Mouse (Mus musculus) limb, embryonic 14.5 days (tissue): ENCODE measurements at regions not wholly inside any gene's neighbourhood (a gene's known extent, or its start where the extent isn't known, plus 50 kb on each side); places are given as distances from the start of the nearest gene placed in this dataset.

ENCODE experiments used
- ATAC-seq: fragments of 200-750 bp; cut with Nextera tagmentation; 2 replicates; pipeline ENCODE4 v1.8.0; 2017; ENCODE audit warnings: low read depth, moderate number of reproducible peaks, moderate TSS enrichment; ENCODE audit not compliant: low FRiP score
- DNase-seq: peaks from one replicate; pipeline ENCODE4 v3.0.0-alpha.2; 2015; ENCODE audit warnings: low spot score
- H3K27ac ChIP-seq: fragments of 300-500 bp; sonication (generic); replicated peaks from 2 replicates; pipeline ENCODE4 v1.5.1; 2014; ENCODE audit warnings: low read depth, mild to moderate bottlenecking, low read length, moderate library complexity, mixed read lengths
- H3K27me3 ChIP-seq: fragments of 300-500 bp; sonication (generic); 2 replicates; pipeline ENCODE4 v1.6.1; 2014; ENCODE audit warnings: low read length, mixed read lengths; ENCODE audit not compliant: control insufficient read depth, insufficient read depth
- H3K36me3 ChIP-seq: fragments of 300-500 bp; sonication (generic); 2 replicates; pipeline ENCODE4 v1.6.1; 2014; ENCODE audit warnings: mild to moderate bottlenecking, low read length, moderate library complexity, mixed read lengths; ENCODE audit not compliant: control insufficient read depth, insufficient read depth
- H3K4me1 ChIP-seq: fragments of 300-500 bp; sonication (generic); 2 replicates; pipeline ENCODE4 v1.6.1; 2014; ENCODE audit warnings: antibody characterized with exemption, low read length, mixed read lengths; ENCODE audit not compliant: control insufficient read depth, insufficient read depth
- H3K4me2 ChIP-seq: fragments of 300-500 bp; sonication (generic); replicated peaks from 2 replicates; pipeline ENCODE4 v1.6.1; 2014; ENCODE audit warnings: low read depth, mild to moderate bottlenecking, low read length, moderate library complexity; ENCODE audit not compliant: severe bottlenecking
- H3K4me3 ChIP-seq: fragments of 300-500 bp; sonication (generic); replicated peaks from 2 replicates; pipeline ENCODE4 v1.5.1; 2014; ENCODE audit warnings: low read length
- H3K9ac ChIP-seq: fragments of 300-500 bp; sonication (generic); 2 replicates; pipeline ENCODE4 v1.6.1; 2014; ENCODE audit warnings: mild to moderate bottlenecking, low read depth, low read length, moderate library complexity; ENCODE audit not compliant: severe bottlenecking
- H3K9me3 ChIP-seq: fragments of 300-500 bp; sonication (generic); 2 replicates; pipeline ENCODE4 v1.6.1; 2016; ENCODE audit warnings: low read length; ENCODE audit not compliant: control insufficient read depth
- POLR2A ChIP-seq: fragments of 200-500 bp; IDR thresholded peaks from 2 replicates; pipeline ENCODE4 v1.8.0; 2012; ENCODE audit warnings: inconsistent platforms, mild to moderate bottlenecking, moderate library complexity, borderline replicate concordance; ENCODE audit not compliant: insufficient read depth, insufficient read length; ENCODE audit errors: extremely low read depth
- WGBS: fragments of 180-500 bp; shearing (Covaris S2); extraction: QIAGEN DNeasy Blood & Tissue Kit; methylation state at CpG from one replicate; pipeline ENCODE4 v1.1.7; 2014; 5-methylcytosine and 5-hydroxymethylcytosine counted together

DNA sequence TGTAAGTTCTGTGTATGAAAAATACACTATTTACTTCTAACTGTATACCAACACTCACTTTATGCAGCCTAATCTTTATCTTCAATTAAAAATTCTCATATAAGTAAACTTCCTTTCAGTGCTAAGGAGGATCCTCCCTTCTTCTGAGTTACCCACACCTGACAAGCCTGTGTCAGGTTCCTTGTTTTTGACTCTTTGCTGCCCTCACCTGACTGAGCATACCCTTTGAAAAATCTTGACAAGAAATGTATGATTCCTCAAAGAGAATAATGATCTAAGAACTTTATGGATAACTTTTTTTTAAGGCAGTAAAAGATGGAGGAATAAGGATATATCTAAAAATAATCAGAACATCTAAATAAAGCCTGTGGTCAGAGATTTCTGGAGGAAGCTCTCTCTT lies 550.9 kb upstream of the Pabpc4l start:
- no peak overlapping the region for H3K4me3 ChIP-seq
- no peak overlapping the region for H3K27ac ChIP-seq
- H3K4me1 ChIP-seq: no peaks in the 10 kb centered on the region
- no peak for ATAC-seq
- no peak overlapping the region for H3K4me2 ChIP-seq
- no peaks in the 10 kb centered on the region for H3K27me3 ChIP-seq
- H3K36me3 ChIP-seq: no peaks in the 10 kb centered on the region
- no peak overlapping the region for H3K9ac ChIP-seq
- H3K9me3 ChIP-seq: no peaks in the 10 kb centered on the region
- TF ChIP-seq POLR2A: no peak
- DNase-seq: no peak

DNA sequence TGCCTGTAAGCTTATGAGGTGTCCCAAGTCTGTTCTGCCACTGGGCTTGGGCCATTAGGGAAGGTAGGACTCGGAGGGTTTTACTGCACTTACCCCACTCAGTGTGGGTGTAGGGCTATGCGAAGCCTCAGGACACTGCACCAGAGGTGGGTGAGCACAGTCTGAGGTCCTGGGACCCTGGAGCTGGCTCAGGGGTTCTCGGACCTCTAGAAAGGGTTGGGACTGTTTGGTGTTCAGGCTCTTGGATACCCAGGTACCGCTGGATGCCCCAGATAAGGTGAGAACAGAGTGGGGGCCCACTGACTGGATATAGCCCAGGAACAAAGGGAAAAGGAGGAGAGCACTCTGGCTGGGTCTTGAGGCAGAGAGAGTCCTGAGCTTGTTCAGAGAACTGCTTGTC lies 522.7 kb upstream of the Pabpc4l start:
- Histone ChIP-seq H3K4me3 (no peak overlapping the region), H3K27me3 (no peaks in the 10 kb centered on the region), H3K9ac (no peak overlapping the region), H3K27ac (no peak overlapping the region), H3K36me3 (no peaks in the 10 kb centered on the region), H3K9me3 (no peaks in the 10 kb centered on the region), H3K4me1 (no peaks in the 10 kb centered on the region), H3K4me2 (no peak overlapping the region)
- TF ChIP-seq POLR2A: no peak
- DNase-seq (no peak), ATAC-seq (no peak)
- 89% methylated on average over 4 of the region's 4 CpGs for WGBS

DNA sequence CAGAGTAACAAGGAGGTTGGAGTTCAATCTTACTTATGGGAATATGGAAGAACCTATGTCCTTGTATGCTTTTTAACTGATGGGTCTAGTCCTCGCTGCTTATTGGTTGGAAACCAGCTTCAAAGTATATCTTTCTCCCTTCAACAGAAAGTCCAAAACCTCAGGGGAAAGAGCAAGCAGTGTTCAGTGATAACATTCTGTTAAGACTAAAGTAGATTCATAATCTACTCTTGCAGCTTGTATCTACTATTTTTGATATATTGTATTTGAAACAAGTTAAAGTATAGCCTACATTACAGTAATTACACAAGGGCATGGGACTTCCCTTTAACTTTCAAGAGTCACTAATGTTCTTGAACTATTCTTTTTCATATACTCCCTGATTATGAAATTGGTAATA lies 522.0 kb upstream of the Pabpc4l start:
- WGBS: 82% methylated on average over 1 of the region's 1 CpGs
- DNase-seq: no peak
- no peaks in the 10 kb centered on the region for H3K4me1 ChIP-seq
- no peak for TF ChIP-seq POLR2A
- H3K4me2 ChIP-seq: no peak overlapping the region
- no peak for ATAC-seq
- no peaks in the 10 kb centered on the region for H3K27me3 ChIP-seq
- H3K27ac ChIP-seq: no peak overlapping the region
- H3K9ac ChIP-seq: no peak overlapping the region
- no peaks in the 10 kb centered on the region for H3K9me3 ChIP-seq
- H3K4me3 ChIP-seq: no peak overlapping the region
- no peaks in the 10 kb centered on the region for H3K36me3 ChIP-seq

DNA sequence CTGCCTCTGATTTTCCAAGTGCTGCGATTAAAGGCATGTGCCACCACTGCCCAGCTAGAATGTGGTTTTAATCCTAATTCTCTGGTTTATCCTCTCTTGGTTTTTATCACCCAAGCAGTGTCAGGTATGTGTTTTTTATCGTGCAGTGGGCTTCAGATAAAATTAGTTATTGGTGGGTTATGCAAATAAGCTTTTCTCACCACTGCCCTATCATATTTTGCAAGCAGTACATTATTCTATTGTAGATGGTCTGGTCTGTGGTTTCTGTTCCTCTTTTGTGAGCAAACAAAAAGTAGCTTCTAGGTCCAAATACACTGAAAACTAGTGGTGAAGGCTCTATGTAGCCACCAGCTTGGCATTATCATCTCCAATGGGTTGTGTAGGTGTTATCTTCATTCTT lies 503.4 kb upstream of the Pabpc4l start:
- ATAC-seq: no peak

DNA sequence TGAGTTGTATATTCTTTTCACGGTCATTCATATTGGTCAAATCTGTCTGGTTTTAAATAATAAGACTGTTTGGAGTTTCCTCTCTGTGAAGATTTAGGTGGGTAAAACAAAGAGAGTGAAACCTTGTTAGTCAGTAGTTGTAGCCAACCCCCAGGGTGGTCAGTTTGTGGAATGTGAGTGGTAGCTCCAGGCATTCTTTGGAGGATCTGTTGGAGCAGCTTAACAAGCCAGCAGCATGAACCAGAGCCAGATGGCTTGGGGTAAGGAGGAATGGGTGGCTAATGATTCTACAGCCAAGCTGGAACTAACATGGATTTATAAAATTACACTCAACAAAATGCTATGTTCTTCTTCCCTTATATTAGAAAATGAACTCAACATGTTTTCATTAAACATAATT lies 489.7 kb upstream of the Pabpc4l start:
- ATAC-seq: no peak
- Histone ChIP-seq H3K27me3 (no peaks in the 10 kb centered on the region), H3K4me1 (no peaks in the 10 kb centered on the region), H3K4me2 (no peak overlapping the region), H3K36me3 (no peaks in the 10 kb centered on the region), H3K9me3 (no peaks in the 10 kb centered on the region), H3K27ac (no peak overlapping the region), H3K9ac (no peak overlapping the region), H3K4me3 (no peak overlapping the region)
- no peak for TF ChIP-seq POLR2A
- 80% methylated on average over 1 of the region's 1 CpGs for WGBS
- DNase-seq: no peak

More for the DNA sequence above, 503.4 kb upstream of the Pabpc4l start:
- no peak for TF ChIP-seq POLR2A
- Histone ChIP-seq H3K36me3 (no peaks in the 10 kb centered on the region), H3K27ac (no peak overlapping the region), H3K4me3 (no peak overlapping the region), H3K9me3 (no peaks in the 10 kb centered on the region), H3K27me3 (no peaks in the 10 kb centered on the region), H3K4me2 (no peak overlapping the region), H3K9ac (no peak overlapping the region), H3K4me1 (no peaks in the 10 kb centered on the region)
- WGBS: 74% methylated on average over 2 of the region's 2 CpGs
- DNase-seq: no peak

DNA sequence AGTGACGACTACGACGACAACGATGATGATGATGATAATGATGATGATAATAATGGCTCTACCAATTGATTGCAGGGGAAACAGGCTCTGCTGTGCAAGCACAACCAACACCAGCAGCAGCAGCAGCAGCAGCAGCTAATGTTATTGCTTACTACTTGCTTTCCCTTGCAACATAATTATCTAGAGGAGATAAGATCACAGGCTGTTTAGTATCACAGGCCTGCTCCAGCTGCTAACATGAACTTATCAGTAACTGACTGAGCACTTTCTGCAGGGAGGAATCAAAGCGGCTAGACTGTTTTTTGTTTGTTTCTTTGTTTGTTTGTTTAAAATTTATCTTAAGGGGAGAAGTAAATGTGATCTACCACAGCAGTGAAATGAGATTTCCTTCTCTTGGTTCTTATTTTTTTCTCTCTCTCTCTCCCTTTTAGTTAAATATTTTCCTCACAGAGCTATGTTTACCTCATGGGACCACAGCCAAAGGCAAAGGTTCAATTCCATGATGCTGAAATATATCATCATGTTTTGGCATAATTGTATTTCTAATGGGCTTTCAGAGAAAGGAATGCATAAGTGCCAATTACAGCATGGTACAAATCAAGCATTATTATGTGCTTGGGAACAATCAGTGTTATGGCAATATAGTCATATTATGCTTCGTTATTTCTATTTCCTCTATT lies 443.2 kb upstream of the Pabpc4l start:
- Histone ChIP-seq H3K4me2 (no peak overlapping the region), H3K4me1 (no peaks in the 10 kb centered on the region), H3K4me3 (no peak overlapping the region), H3K9me3 (no peaks in the 10 kb centered on the region), H3K27me3 (no peaks in the 10 kb centered on the region), H3K27ac (no peak overlapping the region), H3K36me3 (no peaks in the 10 kb centered on the region), H3K9ac (no peak overlapping the region)
- TF ChIP-seq POLR2A: no peak
- no peak for ATAC-seq
- WGBS: 71% methylated on average over 6 of the region's 6 CpGs
- DNase-seq: no peak
